Mouse (Mus musculus): ENCODE measurements at regions not wholly inside any gene's neighbourhood (a gene's known extent, or its start where the extent isn't known, plus 50 kb on each side); places are given as distances from the start of the nearest gene placed in this dataset.

DNA sequence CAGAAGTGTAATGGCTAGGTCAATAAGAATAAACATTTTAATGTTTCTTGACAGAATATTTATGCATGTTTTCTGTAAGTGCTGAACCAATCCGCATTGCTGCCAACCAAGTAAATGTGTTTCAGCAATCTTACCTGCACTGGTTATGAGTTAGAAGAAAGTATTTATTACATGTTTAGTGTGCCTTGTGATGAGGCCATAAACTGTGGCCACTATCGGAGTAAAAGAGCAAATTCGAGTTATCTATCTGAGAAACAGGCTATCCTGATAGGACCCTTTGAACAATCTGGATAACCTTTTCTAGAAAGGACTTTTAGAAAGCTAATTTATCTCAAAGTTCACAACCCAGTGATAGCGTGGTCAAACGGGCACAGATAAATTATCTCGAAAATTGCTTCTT lies 488.7 kb upstream of the Gcfc2 start:
- no peak for TF ChIP-seq CTCF (IDR thresholded peaks at IDR 0.05; ENCODE audit: low read depth)
- no peak for TF ChIP-seq EP300 (IDR thresholded peaks at IDR 0.05; ENCODE audit: low read depth)

Data from heart, postnatal 0 days (tissue).